Mouse (Mus musculus) lung, postnatal 0 days (tissue): ENCODE results near the gene Igfbpl1.

Source experiments
- CTCF ChIP-seq: IDR thresholded peaks from 2 replicates; pipeline ENCODE4 v1.5.1; 2016; ENCODE audit warnings: antibody characterized with exemption, mild to moderate bottlenecking
- EP300 ChIP-seq: IDR thresholded peaks from 2 replicates; pipeline ENCODE4 v1.6.1; 2016; ENCODE audit warnings: antibody characterized with exemption, mild to moderate bottlenecking, control low read depth

GRCm38 (mm10) chr4:45769141-45769540, 57.6 kb downstream of the Igfbpl1 start:
- TF ChIP-seq CTCF (no peak), EP300 (no peak)
